Mouse (Mus musculus) neural tube, embryonic 13.5 days (tissue): Measurements from ENCODE around the gene Selenbp1. TPM values are rescaled to one million over a fixed set of nuclear protein-coding genes. Genes with fewer than 3 reads are reported as not detected.
"Not testable (repeated sequence)": the region's sequence is repeated elsewhere in the genome, so short reads cannot be mapped to it uniquely, and the experiment has no call there.

Experiments used
- ATAC-seq: fragments of 200-750 bp; cut with Nextera tagmentation; 2 replicates; pipeline ENCODE4 v1.8.0; 2017; ENCODE audit warnings: low read depth, mild to moderate bottlenecking, moderate TSS enrichment, moderate library complexity
- H3K27ac ChIP-seq: fragments of 300-500 bp; sonication (generic); replicated peaks from 2 replicates; pipeline ENCODE4 v1.5.1; 2015; ENCODE audit warnings: moderate library complexity, mild to moderate bottlenecking, inconsistent platforms
- H3K27me3 ChIP-seq: fragments of 300-500 bp; sonication (generic); 2 replicates; pipeline ENCODE4 v1.6.1; 2015; ENCODE audit warnings: mild to moderate bottlenecking, inconsistent platforms
- H3K36me3 ChIP-seq: fragments of 300-500 bp; sonication (generic); 2 replicates; pipeline ENCODE4 v1.6.1; 2015; ENCODE audit warnings: mild to moderate bottlenecking, inconsistent platforms
- H3K4me1 ChIP-seq: fragments of 300-500 bp; sonication (generic); replicated peaks from 2 replicates; pipeline ENCODE4 v1.6.1; 2015; ENCODE audit warnings: inconsistent platforms
- H3K4me2 ChIP-seq: fragments of 300-500 bp; sonication (generic); 2 replicates; pipeline ENCODE4 v1.6.1; 2015; ENCODE audit warnings: inconsistent platforms, mild to moderate bottlenecking, moderate library complexity
- H3K4me3 ChIP-seq: fragments of 300-500 bp; sonication (generic); 2 replicates; pipeline ENCODE4 v1.5.1; 2015; ENCODE audit warnings: mild to moderate bottlenecking, inconsistent platforms
- H3K9ac ChIP-seq: fragments of 300-500 bp; sonication (generic); 2 replicates; pipeline ENCODE4 v1.6.1; 2015; ENCODE audit warnings: moderate library complexity, mild to moderate bottlenecking, inconsistent platforms
- H3K9me3 ChIP-seq: fragments of 300-500 bp; sonication (generic); 2 replicates; pipeline ENCODE4 v1.6.1; 2016; ENCODE audit warnings: inconsistent platforms
- WGBS: fragments of 180-500 bp; shearing (Covaris S2); methylation state at CpG from one replicate; pipeline ENCODE4 v1.1.7; 2015; 5-methylcytosine and 5-hydroxymethylcytosine counted together
- polyA plus RNA-seq: library from polyadenylated mRNA; unstranded; fragments of >200 nt; fragmentation: Nextera tagmentation; extraction: Ambion mirVana; gene quantifications from 2 replicates; pipeline ENCODE4 v1.2.1, GENCODE M21; 2015

Gene Selenbp1
- 13.0 and 13.4 TPM in 2 replicates for polyA plus RNA-seq

GRCm38 (mm10) chr3:94932809-94933564 lies at the start of gene Selenbp1:
Selenbp1 (plus strand) TSS chr3:94933056.
- 18% methylated on average over 16 of the region's 16 CpGs for WGBS
- peak within 1 kb of the TSS; percentile 60 for H3K9ac ChIP-seq
- no peaks in the 10 kb centered on the region for H3K27me3 ChIP-seq
- peak within 1 kb of the TSS; percentile 39 for H3K27ac ChIP-seq
- H3K4me3 ChIP-seq: peak within 1 kb of the TSS; percentile 31
- no peaks in the 10 kb centered on the region for H3K36me3 ChIP-seq
- H3K4me1 ChIP-seq: peaks cover 13% of the 10 kb centered on the region
- ATAC-seq: peak; percentile 83
- H3K9me3 ChIP-seq: no peaks in the 10 kb centered on the region
- peak within 1 kb of the TSS; percentile 55 for H3K4me2 ChIP-seq

- H3K27me3 ChIP-seq: no peaks in the 10 kb centered on the region
- H3K4me1 ChIP-seq: peaks cover 26% of the 10 kb centered on the region
- peak within 1 kb of the TSS; percentile 87 for H3K27ac ChIP-seq
- peak within 1 kb of the TSS; percentile 95 for H3K9ac ChIP-seq
- H3K4me3 ChIP-seq: peak within 1 kb of the TSS; percentile 97
- peak; percentile 87 for ATAC-seq
- H3K36me3 ChIP-seq: peaks cover 37% of the 10 kb centered on the region
- WGBS: under 1% methylated on average over 61 of the region's 61 CpGs
- no peaks in the 10 kb centered on the region for H3K9me3 ChIP-seq
- peak within 1 kb of the TSS; percentile 90 for H3K4me2 ChIP-seq
These were observed 46.3 kb upstream of the Selenbp1 start, which contains the start of gene Psmb4 for GRCm38 (mm10) chr3:94886316-94887224. Psmb4 (minus strand) TSS chr3:94886961.

GRCm38 (mm10) chr3:94888595-94888994 lies 44.3 kb upstream of the Selenbp1 start:
- Histone ChIP-seq H3K4me3 (no peak overlapping the region), H3K4me2 (no peak overlapping the region), H3K9me3 (no peaks in the 10 kb centered on the region), H3K9ac (no peak overlapping the region), H3K27ac (no peak overlapping the region), H3K27me3 (0 out of 2 replicates have a peak, but pooled peaks cover 4% of the 10 kb centered on the region), H3K4me1 (peaks cover 26% of the 10 kb centered on the region), H3K36me3 (peaks cover 19% of the 10 kb centered on the region)
- ATAC-seq: no peak

GRCm38 (mm10) chr3:94894076-94894475 lies 38.8 kb upstream of the Selenbp1 start:
- no peak overlapping the region for H3K4me2 ChIP-seq
- no peak overlapping the region for H3K4me3 ChIP-seq
- no peaks in the 10 kb centered on the region for H3K36me3 ChIP-seq
- no peak for ATAC-seq
- H3K4me1 ChIP-seq: no peaks in the 10 kb centered on the region
- H3K9me3 ChIP-seq: no peaks in the 10 kb centered on the region
- no peak overlapping the region for H3K27ac ChIP-seq
- no peak overlapping the region for H3K9ac ChIP-seq
- 0 out of 2 replicates have a peak, but pooled peaks cover 7% of the 10 kb centered on the region for H3K27me3 ChIP-seq
- 75% methylated on average over 3 of the region's 3 CpGs for WGBS

GRCm38 (mm10) chr3:94902747-94903146 lies 30.1 kb upstream of the Selenbp1 start:
- Histone ChIP-seq H3K4me2 (no peak overlapping the region), H3K9me3 (no peaks in the 10 kb centered on the region), H3K36me3 (no peaks in the 10 kb centered on the region), H3K4me1 (no peaks in the 10 kb centered on the region), H3K4me3 (no peak overlapping the region), H3K27ac (no peak overlapping the region), H3K9ac (no peak overlapping the region), H3K27me3 (no peaks in the 10 kb centered on the region)
- WGBS: 22% methylated on average over 7 of the region's 7 CpGs
- ATAC-seq: no peak

- not testable (repeated sequence) for H3K4me1 ChIP-seq, H3K4me3 ChIP-seq, H3K27ac ChIP-seq, H3K27me3 ChIP-seq, ATAC-seq, H3K9ac ChIP-seq, H3K9me3 ChIP-seq, H3K4me2 ChIP-seq, H3K36me3 ChIP-seq
- 55% methylated on average over 3 of the region's 3 CpGs for WGBS
These were observed 28.1 kb upstream of the Selenbp1 start for GRCm38 (mm10) chr3:94904759-94905158.

- Histone ChIP-seq H3K9me3 (no peaks in the 10 kb centered on the region), H3K4me1 (no peaks in the 10 kb centered on the region), H3K9ac (no peak overlapping the region), H3K27ac (no peak overlapping the region), H3K36me3 (no peaks in the 10 kb centered on the region), H3K4me2 (no peak overlapping the region), H3K27me3 (no peaks in the 10 kb centered on the region), H3K4me3 (no peak overlapping the region)
- WGBS: 55% methylated on average over 1 of the region's 1 CpGs
- ATAC-seq: no peak
These were observed 26.4 kb upstream of the Selenbp1 start for GRCm38 (mm10) chr3:94906482-94906881.

- no peaks in the 10 kb centered on the region for H3K27me3 ChIP-seq
- no peak for ATAC-seq
- no peak overlapping the region for H3K4me2 ChIP-seq
- no peaks in the 10 kb centered on the region for H3K4me1 ChIP-seq
- H3K4me3 ChIP-seq: no peak overlapping the region
- no peak overlapping the region for H3K9ac ChIP-seq
- no peaks in the 10 kb centered on the region for H3K36me3 ChIP-seq
- no peak overlapping the region for H3K27ac ChIP-seq
- no peaks in the 10 kb centered on the region for H3K9me3 ChIP-seq
- WGBS: 75% methylated on average over 2 of the region's 2 CpGs
These were observed 21.7 kb upstream of the Selenbp1 start for GRCm38 (mm10) chr3:94911050-94911693.

GRCm38 (mm10) chr3:94913801-94914200 lies 19.1 kb upstream of the Selenbp1 start:
- ATAC-seq: no peak
- no peak overlapping the region for H3K4me2 ChIP-seq
- WGBS: 47% methylated on average over 5 of the region's 5 CpGs
- H3K9me3 ChIP-seq: no peaks in the 10 kb centered on the region
- no peaks in the 10 kb centered on the region for H3K36me3 ChIP-seq
- H3K4me3 ChIP-seq: no peak overlapping the region
- no peaks in the 10 kb centered on the region for H3K27me3 ChIP-seq
- H3K9ac ChIP-seq: no peak overlapping the region
- no peaks in the 10 kb centered on the region for H3K4me1 ChIP-seq
- H3K27ac ChIP-seq: no peak overlapping the region

GRCm38 (mm10) chr3:94915903-94916741 lies 16.7 kb upstream of the Selenbp1 start:
- ATAC-seq: no peak
- 89% methylated on average over 7 of the region's 7 CpGs for WGBS
- Histone ChIP-seq H3K27me3 (no peaks in the 10 kb centered on the region), H3K27ac (no peak overlapping the region), H3K4me1 (no peaks in the 10 kb centered on the region), H3K4me2 (no peak overlapping the region), H3K9ac (no peak overlapping the region), H3K9me3 (no peaks in the 10 kb centered on the region), H3K36me3 (no peaks in the 10 kb centered on the region), H3K4me3 (no peak overlapping the region)

- no peak overlapping the region for H3K4me3 ChIP-seq
- H3K9me3 ChIP-seq: no peaks in the 10 kb centered on the region
- H3K4me1 ChIP-seq: no peaks in the 10 kb centered on the region
- no peak overlapping the region for H3K27ac ChIP-seq
- H3K36me3 ChIP-seq: no peaks in the 10 kb centered on the region
- H3K4me2 ChIP-seq: no peak overlapping the region
- H3K27me3 ChIP-seq: no peaks in the 10 kb centered on the region
- 72% methylated on average over 14 of the region's 14 CpGs for WGBS
- H3K9ac ChIP-seq: no peak overlapping the region
- ATAC-seq: no peak
These were observed 15.0 kb upstream of the Selenbp1 start for GRCm38 (mm10) chr3:94917816-94918361.
